Mouse (Mus musculus) small intestine, adult 2 months (tissue): ENCODE measurements around the gene Defb39.

Experiments used
- CTCF ChIP-seq: fragments of 200-500 bp; IDR thresholded peaks from 2 replicates; pipeline ENCODE4 v1.5.1; 2012; ENCODE audit warnings: low read depth, mild to moderate bottlenecking, control low read depth, inconsistent platforms, low read length, moderate library complexity, mixed read lengths; ENCODE audit not compliant: insufficient replicate concordance, insufficient read length; ENCODE audit errors: extremely low read depth
- POLR2A ChIP-seq: fragments of 200-500 bp; IDR thresholded peaks from 2 replicates; pipeline ENCODE4 v1.6.1; 2012; ENCODE audit warnings: low read depth, mild to moderate bottlenecking, control low read depth, inconsistent platforms, low read length, moderate library complexity

DNA sequence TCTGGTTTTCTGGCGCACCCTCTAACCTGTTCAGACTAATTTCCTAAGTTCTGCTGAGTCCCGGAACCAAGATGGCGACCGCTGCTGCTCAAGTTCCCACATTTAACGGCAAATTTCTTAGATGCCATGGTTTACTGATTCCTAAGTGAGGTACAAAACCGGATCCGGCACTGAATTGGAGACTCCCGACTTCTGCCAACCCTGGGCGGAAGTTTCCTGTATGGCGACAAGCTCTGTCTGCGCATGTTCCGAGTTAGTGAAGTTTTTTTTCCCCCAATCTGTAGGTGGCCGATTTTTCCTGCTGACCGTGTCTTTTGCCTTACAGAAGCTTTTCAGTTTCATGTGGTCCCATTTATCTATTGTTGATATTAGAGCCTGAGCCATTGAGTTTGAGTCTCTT lies 19.4 kb downstream of the Defb39 start:
- no peak for TF ChIP-seq POLR2A
- no peak for TF ChIP-seq CTCF
